Mouse (Mus musculus) stomach, postnatal 0 days (tissue): Measurements from ENCODE around the gene A130010J15Rik. TPM values are rescaled to one million over a fixed set of nuclear protein-coding genes. Genes with fewer than 3 reads are reported as not detected.

Source experiments
- ATAC-seq: fragments of 200-750 bp; cut with Nextera tagmentation; 2 replicates; pipeline ENCODE4 v1.8.0; 2017; ENCODE audit not compliant: low FRiP score, low TSS enrichment
- DNase-seq: peaks from one replicate; pipeline ENCODE4 v3.0.0-alpha.2; 2016; ENCODE audit warnings: low spot score
- H3K27ac ChIP-seq: fragments of 300-500 bp; sonication (generic); replicated peaks from 2 replicates; pipeline ENCODE4 v1.5.1; 2014; ENCODE audit warnings: mild to moderate bottlenecking, control low read depth
- H3K27me3 ChIP-seq: fragments of 300-500 bp; sonication (generic); 2 replicates; pipeline ENCODE4 v1.6.1; 2014; ENCODE audit warnings: low read length; ENCODE audit not compliant: control insufficient read depth, insufficient read depth
- H3K36me3 ChIP-seq: fragments of 300-500 bp; sonication (generic); 2 replicates; pipeline ENCODE4 v1.6.1; 2014; ENCODE audit warnings: low read length, mixed read lengths; ENCODE audit not compliant: control insufficient read depth, insufficient read depth
- H3K4me1 ChIP-seq: fragments of 300-500 bp; sonication (generic); replicated peaks from 2 replicates; pipeline ENCODE4 v1.6.1; 2014; ENCODE audit warnings: antibody characterized with exemption; ENCODE audit not compliant: control insufficient read depth, insufficient read depth
- H3K4me2 ChIP-seq: fragments of 300-500 bp; sonication (generic); replicated peaks from 2 replicates; pipeline ENCODE4 v1.6.1; 2014; ENCODE audit warnings: low read depth, mild to moderate bottlenecking, control low read depth, moderate library complexity
- H3K4me3 ChIP-seq: fragments of 300-500 bp; sonication (generic); 2 replicates; pipeline ENCODE4 v1.5.1; 2014; ENCODE audit warnings: low read depth, low read length, control low read depth
- H3K9ac ChIP-seq: fragments of 300-500 bp; sonication (generic); 2 replicates; pipeline ENCODE4 v1.6.1; 2014; ENCODE audit warnings: mild to moderate bottlenecking, low read length, control low read depth, mixed read lengths
- H3K9me3 ChIP-seq: fragments of 300-500 bp; sonication (generic); 2 replicates; pipeline ENCODE4 v1.6.1; 2016; ENCODE audit warnings: low read length; ENCODE audit not compliant: control insufficient read depth
- CTCF ChIP-seq: IDR thresholded peaks from 2 replicates; pipeline ENCODE4 v1.5.1; 2016; ENCODE audit warnings: antibody characterized with exemption, low read depth, mild to moderate bottlenecking, moderate library complexity
- EP300 ChIP-seq: optimal IDR thresholded peaks from 2 replicates; pipeline ENCODE3; 2016; ENCODE audit warnings: antibody characterized with exemption
- WGBS: fragments of 180-500 bp; shearing (Covaris S2); extraction: QIAGEN DNeasy Blood & Tissue Kit; methylation state at CpG from one replicate; pipeline ENCODE4 v1.1.7; 2014; 5-methylcytosine and 5-hydroxymethylcytosine counted together
- polyA plus RNA-seq: library from polyadenylated mRNA; unstranded; fragments of >200 nt; fragmentation: Nextera tagmentation; extraction: Ambion mirVana; gene quantifications from 2 replicates; pipeline ENCODE4 v1.2.1, GENCODE M21; 2015

Gene A130010J15Rik
- polyA plus RNA-seq, 1 experiment from 2014 or later: 11.4 TPM

GRCm38 (mm10) chr1:193189771-193190170 is 21.9 kb downstream of the A130010J15Rik start:
- WGBS: 23% methylated on average over 3 of the region's 3 CpGs
- H3K9ac ChIP-seq: no peak overlapping the region
- no peaks in the 10 kb centered on the region for H3K27me3 ChIP-seq
- H3K36me3 ChIP-seq: no peaks in the 10 kb centered on the region
- no peak for TF ChIP-seq EP300
- no peak for TF ChIP-seq CTCF
- no peaks in the 10 kb centered on the region for H3K9me3 ChIP-seq
- no peak overlapping the region for H3K4me3 ChIP-seq
- peaks cover 13% of the 10 kb centered on the region for H3K4me1 ChIP-seq
- peak overlapping the region; percentile 84 for H3K27ac ChIP-seq
- DNase-seq: no peak
- no peak for ATAC-seq
- no peak overlapping the region for H3K4me2 ChIP-seq

- Histone ChIP-seq H3K9ac (no peak overlapping the region), H3K27me3 (no peaks in the 10 kb centered on the region), H3K9me3 (no peaks in the 10 kb centered on the region), H3K4me2 (no peak overlapping the region), H3K36me3 (no peaks in the 10 kb centered on the region), H3K27ac (no peak overlapping the region), H3K4me1 (peaks cover 13% of the 10 kb centered on the region), H3K4me3 (no peak overlapping the region)
- DNase-seq: no peak
- WGBS: 77% methylated on average over 7 of the region's 7 CpGs
- no peak for TF ChIP-seq EP300
- TF ChIP-seq CTCF: no peak
- ATAC-seq: no peak
Measured at GRCm38 (mm10) chr1:193191675-193192283, 23.9 kb downstream of the A130010J15Rik start.

DNA sequence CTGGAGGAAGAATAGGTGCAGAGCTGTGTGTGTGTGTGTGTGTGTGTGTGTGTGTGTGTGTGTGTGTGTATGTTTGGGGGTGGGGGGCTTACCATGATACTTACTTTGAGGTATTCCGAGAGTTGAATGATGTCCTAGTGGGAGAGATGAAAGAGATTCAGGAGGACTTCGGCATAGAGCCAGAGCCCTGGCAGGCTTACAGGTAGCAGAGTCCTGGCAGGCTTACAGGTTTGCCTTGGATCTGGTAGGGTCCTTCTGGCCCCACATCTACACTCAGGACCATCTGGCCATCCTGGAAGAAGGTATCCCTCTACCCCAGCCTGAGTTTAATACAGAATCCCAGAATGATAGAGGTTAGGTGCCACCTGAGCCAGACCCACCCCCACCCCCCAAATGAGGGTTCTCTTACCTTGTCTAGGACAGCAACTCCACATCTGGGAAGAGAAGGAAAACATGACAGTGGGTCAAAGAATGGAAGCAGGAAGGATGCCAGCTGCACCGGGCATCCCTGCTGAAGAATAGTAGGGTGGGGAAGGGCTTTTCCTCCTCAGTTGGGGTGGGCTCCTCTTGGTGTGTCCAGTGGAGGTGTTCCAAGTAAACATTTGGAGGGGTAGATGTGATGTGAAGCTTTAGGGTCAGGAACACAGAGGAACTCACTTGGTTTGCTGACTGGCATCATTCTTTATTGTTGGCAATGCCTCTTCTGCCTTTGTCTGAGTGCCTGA is 26.7 kb downstream of the A130010J15Rik start:
- Histone ChIP-seq H3K9me3 (no peaks in the 10 kb centered on the region), H3K27me3 (no peaks in the 10 kb centered on the region), H3K4me3 (no peak overlapping the region), H3K4me1 (peaks cover 6% of the 10 kb centered on the region), H3K4me2 (no peak overlapping the region), H3K36me3 (no peaks in the 10 kb centered on the region), H3K27ac (no peak overlapping the region), H3K9ac (no peak overlapping the region)
- no peak for DNase-seq
- ATAC-seq: no peak
- 75% methylated on average over 3 of the region's 3 CpGs for WGBS
- TF ChIP-seq CTCF (no peak), EP300 (no peak)

- no peaks in the 10 kb centered on the region for H3K9me3 ChIP-seq
- H3K9ac ChIP-seq: no peak overlapping the region
- H3K4me3 ChIP-seq: no peak overlapping the region
- H3K4me1 ChIP-seq: peaks cover 1% of the 10 kb centered on the region; the same call in 1 of the 2 replicates
- ATAC-seq (no peak), DNase-seq (no peak)
- no peaks in the 10 kb centered on the region for H3K36me3 ChIP-seq
- no peak overlapping the region for H3K27ac ChIP-seq
- no peak overlapping the region for H3K4me2 ChIP-seq
- WGBS: 67% methylated on average over 3 of the region's 3 CpGs
- TF ChIP-seq EP300: no peak
- TF ChIP-seq CTCF: no peak
- H3K27me3 ChIP-seq: no peaks in the 10 kb centered on the region
Measured at GRCm38 (mm10) chr1:193195169-193195810, 27.4 kb downstream of the A130010J15Rik start.

DNA sequence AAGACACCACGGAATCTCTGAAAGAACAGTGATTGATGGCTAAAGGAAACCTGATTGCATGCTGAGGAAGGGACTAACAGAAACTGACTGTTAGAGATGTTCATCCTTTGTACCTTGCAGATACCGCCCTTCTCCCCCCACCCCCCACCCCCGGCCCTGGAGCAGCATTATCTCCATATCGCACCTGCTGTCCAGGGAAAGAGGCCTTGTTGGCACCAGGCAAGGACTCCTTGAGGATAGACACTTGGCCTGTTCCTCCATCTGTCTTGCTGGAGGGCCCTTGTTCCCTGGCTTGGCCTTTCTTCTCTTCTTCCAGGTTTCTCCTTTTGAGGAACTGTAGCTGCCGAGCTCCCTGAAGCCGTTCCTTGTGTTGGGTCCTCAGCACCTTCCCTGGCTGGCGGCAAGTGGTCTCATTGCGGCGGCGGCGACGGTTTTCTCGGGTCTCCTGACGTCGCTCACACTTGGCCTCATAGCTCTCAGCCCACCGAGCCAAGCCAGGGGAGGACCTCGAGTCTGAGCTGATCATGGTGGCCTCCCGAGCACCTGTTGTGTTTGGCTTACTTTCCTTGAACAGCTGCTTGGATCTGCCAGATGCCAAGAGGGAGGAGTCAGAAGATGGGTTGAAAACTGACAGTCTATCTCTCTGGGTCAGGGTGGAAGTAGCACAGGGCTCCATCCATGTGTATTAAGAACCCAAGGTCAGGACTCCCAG is 29.8 kb downstream of the A130010J15Rik start:
- H3K9me3 ChIP-seq: no peaks in the 10 kb centered on the region
- no peak overlapping the region for H3K4me3 ChIP-seq

More for the DNA sequence above, 29.8 kb downstream of the A130010J15Rik start:
- ATAC-seq (no peak), DNase-seq (no peak)
- Histone ChIP-seq H3K36me3 (no peaks in the 10 kb centered on the region), H3K27me3 (no peaks in the 10 kb centered on the region), H3K4me2 (no peak overlapping the region), H3K4me1 (no peaks in the 10 kb centered on the region), H3K9ac (no peak overlapping the region), H3K27ac (no peak overlapping the region)
- TF ChIP-seq EP300 (no peak), CTCF (no peak)
- WGBS: 86% methylated on average over 18 of the region's 18 CpGs
